Comparison of ENCODE assay signal across 31 mouse cellular contexts in genomic region chr7:3384807-3385319, GRCm38 (mm10). TPM values are rescaled to one million over a fixed set of nuclear protein-coding genes. Genes with fewer than 3 reads are reported as not detected.
DNase-seq lines count a peak whose midpoint lies in the region; ATAC-seq and TF ChIP-seq lines count a peak whose summit lies in the region.
"Had no signal": no experiment of that assay in that cellular context is flagged by ENCODE, and none has a peak within 500 bp of the region (broad histone marks: within the 10 kb centered on the region; RNA-seq: fewer than 3 reads in every experiment).

No protein-coding gene starts in this region.

- no peak overlapping the region for H3K9ac ChIP-seq in MEL (ENCODE audit: control insufficient read depth, low read depth, low read length, poor library complexity, severe bottlenecking)
- H3K9ac ChIP-seq in liver, embryonic 12.5 days: no peak overlapping the region
- H3K9ac ChIP-seq: embryonic facial prominence, embryonic 12.5 days; embryonic facial prominence, embryonic 15.5 days; forebrain, postnatal 0 days; heart, embryonic 12.5 days; heart, embryonic 15.5 days; hindbrain, embryonic 14.5 days had no signal

- H3K79me2 ChIP-seq in MEL (ENCODE audit: control insufficient read depth, insufficient read depth, low read length, poor library complexity): peaks cover 13% of the 10 kb centered on the region

- no peak for TF ChIP-seq EP300 in MEL (IDR thresholded peaks at IDR 0.05; ENCODE audit: low read depth in 1 of 2, low read length in 2 of 2)

- H3K4me2 ChIP-seq in liver, embryonic 12.5 days: no peak overlapping the region
- H3K4me2 ChIP-seq: embryonic facial prominence, embryonic 12.5 days; embryonic facial prominence, embryonic 15.5 days; heart, embryonic 12.5 days; heart, embryonic 15.5 days; hindbrain, embryonic 14.5 days had no signal

- no peaks in the 10 kb centered on the region for H3K27me3 ChIP-seq in MEL (ENCODE audit: control insufficient read depth in 1 of 2, insufficient read depth in 2 of 2, low read length in 2 of 2)
- H3K27me3 ChIP-seq in liver, embryonic 12.5 days (replicated peaks): peaks cover 3% of the 10 kb centered on the region
- H3K27me3 ChIP-seq: embryonic facial prominence, embryonic 12.5 days; embryonic facial prominence, embryonic 15.5 days; heart, embryonic 15.5 days; Patski had no signal

- peaks cover 4 to 18% of the 10 kb centered on the region in 2 experiments for H3K36me3 ChIP-seq in MEL (ENCODE audit: control insufficient read depth in 1 of 2, insufficient read depth in 2 of 2, low read length in 2 of 2)
- no peaks in the 10 kb centered on the region for H3K36me3 ChIP-seq in liver, embryonic 12.5 days
- H3K36me3 ChIP-seq: embryonic facial prominence, embryonic 12.5 days; embryonic facial prominence, embryonic 15.5 days; heart, embryonic 12.5 days; heart, embryonic 15.5 days had no signal

- DNase-seq in adrenal gland, adult (ENCODE audit: inconsistent age in 2 of 2, low spot score in 1 of 2): peak; percentile 55 to 57
- no peak for DNase-seq in adrenal gland, postnatal 4 days (ENCODE audit: low spot score in 2 of 2)
- no peak for DNase-seq in layer of hippocampus, adult 2 months (ENCODE audit: low spot score in 2 of 2)
- no peak for DNase-seq in layer of hippocampus, postnatal 14 days (ENCODE audit: low spot score in 2 of 2)
- no peak for DNase-seq in MEL (ENCODE audit: low read depth, low spot score)
- DNase-seq in retina, postnatal 1 day: no peak
- DNase-seq: adrenal gland, postnatal 10 days; cerebellum, adult 11 months; cerebellum, adult 2 months; cerebellum, adult 9-11 months; cerebellum, postnatal 25 days; forebrain, postnatal 0 days; gastrocnemius, postnatal 25 days; heart, adult 18-20 months; heart, postnatal 14 days; heart, postnatal 4 days had no signal

- no peaks in the 10 kb centered on the region for H3K9me3 ChIP-seq in MEL (replicated peaks; ENCODE audit: insufficient read depth, low read length)
- no peaks in the 10 kb centered on the region for H3K9me3 ChIP-seq in liver, embryonic 12.5 days (replicated peaks)
- H3K9me3 ChIP-seq: embryonic facial prominence, embryonic 12.5 days; embryonic facial prominence, embryonic 15.5 days; heart, embryonic 12.5 days; heart, embryonic 15.5 days had no signal

- WGBS in liver, embryonic 12.5 days (ENCODE audit: insufficient replicate concordance): 59% methylated on average over 5 of the region's 5 CpGs

- peak in 1 of 2 experiments; percentile 54; a peak in 2 of 4 replicates for TF ChIP-seq POLR2A in MEL (IDR thresholded peaks at IDR 0.05; ENCODE audit: control insufficient read depth in 1 of 2, insufficient read depth in 1 of 2, low read depth in 1 of 2, low read length in 2 of 2, poor library complexity in 1 of 2)

- ATAC-seq in liver, embryonic 12.5 days: no peak
- ATAC-seq: CD4-positive, CD25-positive, alpha-beta regulatory T cell, adult 4 months; forebrain, embryonic 14.5 days; forebrain, postnatal 0 days; hindbrain, postnatal 0 days; inflammation-experienced regulatory T-cells, adult 6 months; intestine, embryonic 16.5 days; Patski had no signal

- H3K27ac ChIP-seq in layer of hippocampus, adult 2 months: peak overlapping the region; percentile 67; the same call in 1 of the 2 replicates
- H3K27ac ChIP-seq in MEL (ENCODE audit: control insufficient read depth, low read depth, low read length): peak overlapping the region; percentile 29
- H3K27ac ChIP-seq in liver, embryonic 12.5 days: no peak overlapping the region
- H3K27ac ChIP-seq: embryonic facial prominence, embryonic 12.5 days; embryonic facial prominence, embryonic 15.5 days; heart, embryonic 15.5 days; hindbrain, embryonic 14.5 days; hindbrain, postnatal 0 days had no signal

- H3K4me1 ChIP-seq in MEL (ENCODE audit: control insufficient read depth in 1 of 2, insufficient read depth in 2 of 2, low read length in 2 of 2): peaks cover 0 to 15% of the 10 kb centered on the region in 2 experiments; a peak in 2 of 4 replicates
- H3K4me1 ChIP-seq in liver, embryonic 12.5 days: no peaks in the 10 kb centered on the region
- H3K4me1 ChIP-seq: embryonic facial prominence, embryonic 15.5 days had no signal

- TF ChIP-seq RAD21 in MEL (IDR thresholded peaks at IDR 0.05; ENCODE audit: low read depth, low read length): no peak

- peak overlapping the region; percentile 25; the same call in 1 of the 2 replicates for H3K4me3 ChIP-seq in layer of hippocampus, adult 2 months
- no peak overlapping the region for H3K4me3 ChIP-seq in MEL (ENCODE audit: control insufficient read depth in 1 of 2, insufficient read depth in 1 of 2, low read depth in 2 of 2, low read length in 2 of 2)
- no peak overlapping the region for H3K4me3 ChIP-seq in liver, embryonic 12.5 days
- H3K4me3 ChIP-seq: embryonic facial prominence, embryonic 12.5 days; embryonic facial prominence, embryonic 15.5 days; heart, embryonic 12.5 days; heart, embryonic 15.5 days had no signal

- TF ChIP-seq CTCF in layer of hippocampus, adult 2 months (conservative IDR thresholded peaks at IDR 0.05): no peak
- no peak for TF ChIP-seq CTCF in MEL (IDR thresholded peaks at IDR 0.05 in 2 of 3, conservative IDR thresholded peaks at IDR 0.05 in 1 of 3; ENCODE audit: control insufficient read depth in 1 of 3, insufficient read depth in 1 of 3, low read depth in 2 of 3, low read length in 3 of 3, poor library complexity in 1 of 3, severe bottlenecking in 1 of 3)

TF ChIP-seq in MEL, 35 proteins besides CTCF, POLR2A, EP300 and RAD21:
- TF ChIP-seq POLR2AphosphoS2 (IDR thresholded peaks at IDR 0.05; ENCODE audit: low read length): peak; percentile 70
- TF ChIP-seq TAL1 (IDR thresholded peaks at IDR 0.05; ENCODE audit: low read length): no peak
- TF ChIP-seq USF2 (IDR thresholded peaks at IDR 0.05; ENCODE audit: borderline replicate concordance in 1 of 2, insufficient read depth in 1 of 2, low read depth in 1 of 2, low read length in 2 of 2): no peak
- peak; percentile 45 for TF ChIP-seq ZMIZ1 (IDR thresholded peaks at IDR 0.05; ENCODE audit: low read depth, low read length)

RNA-seq across cellular contexts. Expression of gene Cacng8, which starts 5.6 kb away (rescaled TPM):
- total RNA-seq in adrenal gland, postnatal 4 days (2021): 1 to 10 TPM; 4.1 to 6.2 TPM
- total RNA-seq in layer of hippocampus, adult 2 months (2021): 100 to 1,000 TPM; 411 to 415 TPM
- total RNA-seq in layer of hippocampus, postnatal 14 days (2021): 100 to 1,000 TPM; 388 to 402 TPM
- 4.6 and 5.6 TPM in 2 replicates for total RNA-seq in MEL (2012; rRNA removed)
- polyA plus RNA-seq in MEL (2012; ENCODE audit: insufficient read depth in 1 of 2, insufficient read length in 2 of 2, low read depth in 1 of 2, low replicate concordance in 2 of 2, missing spikeins in 1 of 2): 1 to 10 TPM in 1 of 2 experiments, not detected in 1; 9.2 TPM
- 0.12 and 0.36 TPM in 2 replicates for polyA plus RNA-seq in liver, embryonic 12.5 days (2016; fragmentation: Nextera tagmentation; extraction: Ambion mirVana)
- total RNA-seq: common myeloid progenitor, adult 5-6 weeks; gastrocnemius, adult 8-10 months; gastrocnemius, postnatal 25 days; heart, adult 18-20 months; heart, postnatal 14 days had no signal
- polyA plus RNA-seq: CD4-positive, CD25-positive, alpha-beta regulatory T cell, adult 4 months; inflammation-experienced regulatory T-cells, adult 6 months had no signal

RNA-seq across cellular contexts. Expression of gene Cacng6, which starts 39.1 kb away (rescaled TPM):
- total RNA-seq in adrenal gland, postnatal 4 days (2021): 1 to 10 TPM in 1 of 2 experiments, under 1 TPM in 1; 0.39 to 1.5 TPM
- total RNA-seq in layer of hippocampus, adult 2 months (2021): 1 to 10 TPM; 1.9 to 2.2 TPM
- total RNA-seq in layer of hippocampus, postnatal 14 days (2021): 1 to 10 TPM; 1.8 to 1.9 TPM
- total RNA-seq in MEL (2012; rRNA removed): not detected in 2 replicates
- under 1 TPM in 1 of 2 experiments, not detected in 1; 0.08 TPM for polyA plus RNA-seq in MEL (2012; ENCODE audit: insufficient read depth in 1 of 2, insufficient read length in 2 of 2, low read depth in 1 of 2, low replicate concordance in 2 of 2, missing spikeins in 1 of 2)
- polyA plus RNA-seq in liver, embryonic 12.5 days (2016; fragmentation: Nextera tagmentation; extraction: Ambion mirVana): 0.14 and 0.17 TPM in 2 replicates
- total RNA-seq: common myeloid progenitor, adult 5-6 weeks; hindbrain, postnatal 0 days had no signal
- polyA plus RNA-seq: CD4-positive, CD25-positive, alpha-beta regulatory T cell, adult 4 months; gonadal fat pad, adult 2 months; hindbrain, embryonic 14.5 days; inflammation-experienced regulatory T-cells, adult 6 months; Patski had no signal

RNA-seq across cellular contexts. Expression of gene Cacng7, which starts 52.1 kb away (rescaled TPM):
- 10 to 100 TPM; 17.7 to 20.9 TPM for total RNA-seq in adrenal gland, postnatal 4 days (2021)
- total RNA-seq in layer of hippocampus, adult 2 months (2021): 100 to 1,000 TPM; 128 to 138 TPM
- total RNA-seq in layer of hippocampus, postnatal 14 days (2021): 100 to 1,000 TPM; 115 to 121 TPM
- 0.04 TPM in 1 of 2 replicates, not detected in the other for total RNA-seq in MEL (2012; rRNA removed)
- under 1 TPM in 1 of 2 experiments, not detected in 1; 0.11 TPM for polyA plus RNA-seq in MEL (2012; ENCODE audit: insufficient read depth in 1 of 2, insufficient read length in 2 of 2, low read depth in 1 of 2, low replicate concordance in 2 of 2, missing spikeins in 1 of 2)
- polyA plus RNA-seq in liver, embryonic 12.5 days (2016; fragmentation: Nextera tagmentation; extraction: Ambion mirVana): 0.07 TPM in 1 of 2 replicates, not detected in the other
- total RNA-seq: common myeloid progenitor, adult 5-6 weeks had no signal
- polyA plus RNA-seq: CD4-positive, CD25-positive, alpha-beta regulatory T cell, adult 4 months; inflammation-experienced regulatory T-cells, adult 6 months had no signal

Comparison
In these comparisons a context has a peak if more than half of its experiments do, and no peak if none do; other contexts are left out.
1. DNase-seq: peak in adrenal gland, adult (2 of 2); none in adrenal gland, postnatal 4 days (0 of 2), layer of hippocampus, adult 2 months (0 of 2), layer of hippocampus, postnatal 14 days (0 of 2), MEL (single experiment) and retina, postnatal 1 day (single experiment).
2. RNA of gene Cacng8, which starts 5.6 kb away (total RNA-seq): 411 to 415 TPM in layer of hippocampus, adult 2 months and 388 to 402 TPM in layer of hippocampus, postnatal 14 days; 4.1 to 6.2 TPM in adrenal gland, postnatal 4 days and 4.6 to 5.6 TPM in MEL; every median in the first group is over 10 times any median in the second.
3. RNA of gene Cacng7, which starts 52.1 kb away (total RNA-seq): 128 to 138 TPM in layer of hippocampus, adult 2 months, 115 to 121 TPM in layer of hippocampus, postnatal 14 days and 17.7 to 20.9 TPM in adrenal gland, postnatal 4 days; 0.04 TPM in MEL; every median in the first group is over 10 times any median in the second.